Mouse (Mus musculus) midbrain, embryonic 10.5 days (tissue): ENCODE results near the gene Usp28. TPM values are rescaled to one million over a fixed set of nuclear protein-coding genes. Genes with fewer than 3 reads are reported as not detected.

Experiments used
- DNase-seq: peaks from one replicate; pipeline ENCODE4 v3.0.0-alpha.2; 2017; ENCODE audit warnings: low spot score
- H3K27ac ChIP-seq: fragments of 300-500 bp; sonication (generic); replicated peaks from 2 replicates; pipeline ENCODE4 v1.5.1; 2016; ENCODE audit warnings: mild to moderate bottlenecking
- H3K27me3 ChIP-seq: fragments of 300-500 bp; sonication (generic); 2 replicates; pipeline ENCODE4 v1.6.1; 2016; ENCODE audit warnings: low read depth, mild to moderate bottlenecking; ENCODE audit not compliant: poor library complexity, severe bottlenecking
- H3K36me3 ChIP-seq: fragments of 300-500 bp; sonication (generic); 2 replicates; pipeline ENCODE4 v1.6.1; 2016; ENCODE audit warnings: mild to moderate bottlenecking, moderate library complexity
- H3K4me1 ChIP-seq: fragments of 300-500 bp; sonication (generic); 2 replicates; pipeline ENCODE4 v1.6.1; 2016
- H3K4me3 ChIP-seq: fragments of 300-500 bp; sonication (generic); 2 replicates; pipeline ENCODE4 v1.5.1; 2016; ENCODE audit warnings: mild to moderate bottlenecking, moderate library complexity
- H3K9me3 ChIP-seq: fragments of 300-500 bp; sonication (generic); replicated peaks from 2 replicates; pipeline ENCODE4 v1.6.1; 2016; ENCODE audit warnings: mild to moderate bottlenecking
- WGBS: fragments of 180-500 bp; shearing (Covaris S2); methylation state at CpG from one replicate; pipeline ENCODE4 v1.1.7; 2016; 5-methylcytosine and 5-hydroxymethylcytosine counted together
- polyA plus RNA-seq: library from polyadenylated mRNA; unstranded; fragments of >200 nt; fragmentation: Nextera tagmentation; extraction: Ambion mirVana; gene quantifications from 2 replicates; pipeline ENCODE4 v1.2.1, GENCODE M21; 2016

The Usp28 gene
- polyA plus RNA-seq, 1 experiment from 2014 or later = 53.3 TPM

DNA sequence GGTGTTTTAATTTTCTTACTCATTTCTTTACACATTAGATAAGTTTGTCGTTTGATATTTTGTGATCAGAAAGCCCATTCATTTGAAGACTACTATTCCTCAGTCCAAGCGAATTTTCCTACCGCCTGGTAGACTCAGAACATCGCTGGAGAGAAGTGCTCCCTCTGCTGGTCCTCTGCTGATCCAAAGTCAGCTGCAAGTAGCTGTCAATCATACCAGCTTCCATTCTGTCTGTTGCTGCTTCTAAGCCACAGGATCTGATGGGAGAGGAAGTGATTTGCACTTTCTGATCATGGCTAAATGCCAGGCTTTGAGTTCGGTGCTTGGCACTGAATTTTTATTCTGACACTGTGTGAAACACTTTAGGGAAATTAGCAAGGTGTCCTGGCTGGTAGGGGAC, 66.2 kb downstream of the Usp28 start:
- peak; percentile 57 for DNase-seq
- Histone ChIP-seq H3K9me3 (no peaks in the 10 kb centered on the region), H3K27me3 (no peaks in the 10 kb centered on the region), H3K4me1 (peaks cover 9% of the 10 kb centered on the region), H3K36me3 (no peaks in the 10 kb centered on the region), H3K27ac (no peak overlapping the region), H3K4me3 (no peak overlapping the region)
- 17% methylated on average over 5 of the region's 5 CpGs for WGBS

DNA sequence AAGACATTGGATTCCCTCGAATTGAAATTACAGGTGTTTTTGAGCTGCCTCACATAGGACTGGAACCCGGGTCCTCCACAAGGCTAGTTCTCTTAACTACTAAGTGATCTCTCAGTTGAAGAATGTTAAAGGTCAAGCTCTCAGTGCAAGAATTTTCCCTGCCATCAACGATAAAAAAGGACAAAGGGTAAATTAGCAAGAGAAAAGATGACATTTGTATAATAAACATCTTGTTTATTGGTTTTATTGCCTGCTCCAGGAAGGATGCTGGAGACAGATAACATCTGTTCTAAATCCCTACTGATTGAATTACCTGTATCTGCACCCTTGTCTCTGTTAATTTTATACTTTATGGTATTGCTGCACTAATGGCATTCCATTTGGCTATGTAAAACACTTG, 68.9 kb downstream of the Usp28 start:
- H3K4me1 ChIP-seq = peaks cover 17% of the 10 kb centered on the region
- no peaks in the 10 kb centered on the region for H3K9me3 ChIP-seq
- DNase-seq = no peak
- no peak overlapping the region for H3K4me3 ChIP-seq
- no peaks in the 10 kb centered on the region for H3K27me3 ChIP-seq
- no peak overlapping the region for H3K27ac ChIP-seq
- 84% methylated on average over 3 of the region's 3 CpGs for WGBS
- H3K36me3 ChIP-seq = peaks cover 15% of the 10 kb centered on the region

DNA sequence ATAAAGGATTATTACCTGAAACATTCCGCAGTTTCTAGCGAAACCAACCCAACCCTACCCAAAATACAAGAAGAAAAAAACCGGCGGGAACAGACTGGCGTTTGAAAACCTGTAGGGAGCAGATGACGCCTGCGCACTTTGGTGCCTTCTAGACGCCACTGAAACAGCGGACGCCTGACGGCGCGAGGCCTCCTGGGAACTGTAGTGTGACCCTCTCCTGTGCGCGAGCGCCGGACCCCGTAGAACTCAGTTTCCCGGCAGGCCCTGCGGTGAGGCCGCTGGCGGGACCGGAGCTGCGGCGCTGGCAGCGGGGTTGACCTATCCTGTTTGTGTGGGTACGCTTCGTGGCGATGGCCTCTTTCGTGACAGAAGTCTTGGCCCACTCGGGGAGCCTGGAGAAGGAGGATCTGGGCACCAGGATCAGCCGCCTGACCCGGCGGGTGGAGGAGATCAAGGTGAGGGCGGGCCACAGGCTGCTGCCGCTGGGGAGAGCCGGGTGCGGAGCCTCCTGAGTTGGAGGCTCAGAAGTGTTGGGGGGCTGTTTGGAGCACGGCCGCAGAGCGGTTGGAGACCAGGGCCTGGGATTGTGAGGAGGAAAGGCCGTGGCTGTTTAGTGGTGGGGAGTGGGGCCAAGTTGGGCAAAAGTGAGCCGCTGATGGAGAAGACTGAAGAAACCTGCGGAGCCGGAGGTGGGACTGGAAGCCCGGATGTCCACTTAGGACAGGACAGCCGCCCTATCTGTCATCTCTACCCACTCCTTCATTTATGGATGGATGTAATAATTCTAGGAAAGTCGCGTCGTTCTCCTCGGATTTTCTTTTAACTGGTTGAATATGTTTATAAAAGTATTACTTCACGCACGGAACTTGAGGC, 70.4 kb downstream of the Usp28 start, which contains the start of gene Zw10:
Gene Zw10, plus strand, starts transcription at position 281 of the 873 bp plus-strand sequence.
- Histone ChIP-seq H3K36me3 (peaks cover 26% of the 10 kb centered on the region), H3K4me1 (peaks cover 17% of the 10 kb centered on the region), H3K4me3 (peak within 1 kb of the TSS; percentile 82), H3K27ac (peak within 1 kb of the TSS; percentile 89), H3K9me3 (no peaks in the 10 kb centered on the region), H3K27me3 (no peaks in the 10 kb centered on the region)
- under 1% methylated on average over 53 of the region's 53 CpGs for WGBS
- DNase-seq = peak; percentile 96

DNA sequence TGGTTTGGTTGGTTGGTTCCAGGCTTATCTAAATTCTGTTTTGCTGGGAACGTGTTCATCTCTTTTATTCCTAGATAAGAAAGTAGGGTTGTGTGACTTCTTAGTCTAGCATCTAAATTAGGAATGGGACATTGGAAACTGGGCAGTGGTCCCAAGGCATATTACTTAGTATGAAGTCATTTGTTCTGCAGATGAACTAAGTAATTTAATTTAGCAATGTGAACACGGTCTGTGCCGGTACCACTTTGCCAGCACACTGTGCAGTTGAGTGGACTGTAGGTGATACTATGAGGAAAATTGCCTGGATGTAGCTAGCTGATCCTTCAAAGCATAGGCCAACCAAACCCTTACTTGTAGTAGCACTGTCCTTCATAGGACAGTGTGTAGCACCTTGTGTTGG, 91.7 kb downstream of the Usp28 start:
- peaks cover 11% of the 10 kb centered on the region; the same call in 1 of the 2 replicates for H3K4me1 ChIP-seq
- peaks cover 84% of the 10 kb centered on the region for H3K36me3 ChIP-seq
- no peak for DNase-seq
- no peak overlapping the region for H3K4me3 ChIP-seq
- H3K27me3 ChIP-seq = no peaks in the 10 kb centered on the region
- no peak overlapping the region for H3K27ac ChIP-seq
- H3K9me3 ChIP-seq = no peaks in the 10 kb centered on the region
- WGBS = 98% methylated on average over 3 of the region's 3 CpGs

GRCm38 (mm10) chr9:49081107-49081506, 95.9 kb downstream of the Usp28 start, which contains the start of gene Tmprss5:
Gene Tmprss5, plus strand, starts transcription at chr9:49081260.
- WGBS = 71% methylated on average over 5 of the region's 5 CpGs
- H3K36me3 ChIP-seq = peaks cover 52% of the 10 kb centered on the region

DNA sequence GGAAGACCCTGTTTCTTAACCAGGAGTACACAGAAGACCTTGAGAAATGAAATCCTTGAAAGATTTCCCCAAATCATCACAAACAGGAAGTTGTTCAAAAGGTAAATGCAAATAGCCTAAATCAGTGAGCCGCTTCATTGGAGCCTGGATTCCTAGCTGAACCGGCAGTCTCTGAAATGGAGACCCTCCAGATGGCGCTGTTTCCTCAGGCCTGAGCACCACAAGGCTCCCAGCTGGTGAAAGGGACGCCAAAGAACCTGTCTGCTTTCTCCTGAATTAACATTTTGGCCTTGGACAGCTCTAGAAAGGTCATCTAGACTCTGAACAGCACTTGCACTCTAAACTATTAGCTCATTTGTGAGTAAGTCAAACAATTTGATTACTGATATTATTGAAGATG, 96.4 kb downstream of the Usp28 start:
- no peaks in the 10 kb centered on the region for H3K9me3 ChIP-seq
- WGBS = 10% methylated on average over 4 of the region's 4 CpGs
- no peaks in the 10 kb centered on the region; the same call in 1 of the 2 replicates for H3K27me3 ChIP-seq
- no peak overlapping the region for H3K27ac ChIP-seq
- no peaks in the 10 kb centered on the region for H3K4me1 ChIP-seq
- H3K36me3 ChIP-seq = peaks cover 48% of the 10 kb centered on the region
- no peak overlapping the region for H3K4me3 ChIP-seq
- DNase-seq = peak; percentile 64

More at GRCm38 (mm10) chr9:49081107-49081506, 95.9 kb downstream of the Usp28 start, which contains the start of gene Tmprss5:
- H3K9me3 ChIP-seq = no peaks in the 10 kb centered on the region
- no peaks in the 10 kb centered on the region for H3K4me1 ChIP-seq
- DNase-seq = no peak
- no peaks in the 10 kb centered on the region for H3K27me3 ChIP-seq
- H3K4me3 ChIP-seq = no peak within 1 kb of the TSS
- H3K27ac ChIP-seq = no peak within 1 kb of the TSS; the same call in 1 of the 2 replicates

GRCm38 (mm10) chr9:49087317-49087716, 102.1 kb downstream of the Usp28 start:
- H3K27me3 ChIP-seq = no peaks in the 10 kb centered on the region; the same call in 1 of the 2 replicates
- peak; percentile 26 for DNase-seq
- peaks cover 11% of the 10 kb centered on the region for H3K4me1 ChIP-seq
- H3K9me3 ChIP-seq = no peaks in the 10 kb centered on the region
- peak overlapping the region; percentile 55; the same call in 1 of the 2 replicates for H3K27ac ChIP-seq
- 30% methylated on average over 11 of the region's 11 CpGs for WGBS
- H3K4me3 ChIP-seq = no peak overlapping the region
- H3K36me3 ChIP-seq = peaks cover 8% of the 10 kb centered on the region; the same call in 1 of the 2 replicates

Other genes starting within 250 kb of the Usp28 start
- gene Zbtb16, start 149.2 kb upstream of the Usp28 start, polyA plus RNA-seq = 39.8 and 48.1 TPM in 2 replicates
- 0.20 and 0.25 TPM in 2 replicates for gene Htr3a, start 74.3 kb upstream of the Usp28 start, polyA plus RNA-seq
- 0.07 and 0.09 TPM in 2 replicates for gene Htr3b, start 20.4 kb upstream of the Usp28 start, polyA plus RNA-seq
- gene Zw10, start 70.2 kb downstream of the Usp28 start, polyA plus RNA-seq = 57.3 and 60.1 TPM in 2 replicates
- 0.41 and 1.2 TPM in 2 replicates for gene Tmprss5, start 95.9 kb downstream of the Usp28 start, polyA plus RNA-seq